Mouse (Mus musculus) cerebellum, adult 11 months (tissue): Measurements from ENCODE around the gene Aip.
"Not testable (repeated sequence)": the region's sequence is repeated elsewhere in the genome, so short reads cannot be mapped to it uniquely, and the experiment has no call there.

ENCODE experiments used
- DNase-seq: peaks from one replicate; pipeline ENCODE4 v3.0.0; 2022

The Aip gene

DNA sequence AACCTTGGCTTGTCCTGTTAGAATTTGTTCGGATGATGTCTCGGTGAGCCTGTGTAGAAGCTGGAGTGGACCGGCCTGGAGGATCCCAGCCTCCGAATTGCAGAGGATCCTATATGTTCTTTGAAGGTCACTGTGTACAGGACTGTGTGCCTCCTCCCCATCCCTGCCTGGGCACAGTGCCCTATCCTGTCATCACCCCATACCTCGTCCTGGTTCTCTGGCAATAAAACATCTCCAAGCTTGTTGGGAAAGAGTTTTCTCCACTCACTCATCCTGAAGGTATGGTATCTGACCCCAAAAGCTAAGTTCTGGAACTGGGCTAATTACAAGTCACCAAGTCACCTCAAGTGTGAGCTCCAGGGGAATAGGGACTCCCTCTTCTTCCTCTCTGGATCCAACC is 38.6 kb downstream of the Aip start:
- DNase-seq, result peak; percentile 6

GRCm38 (mm10) chr19:4086156-4086555 is 39.5 kb downstream of the Aip start:
- DNase-seq, result peak; percentile 6

DNA sequence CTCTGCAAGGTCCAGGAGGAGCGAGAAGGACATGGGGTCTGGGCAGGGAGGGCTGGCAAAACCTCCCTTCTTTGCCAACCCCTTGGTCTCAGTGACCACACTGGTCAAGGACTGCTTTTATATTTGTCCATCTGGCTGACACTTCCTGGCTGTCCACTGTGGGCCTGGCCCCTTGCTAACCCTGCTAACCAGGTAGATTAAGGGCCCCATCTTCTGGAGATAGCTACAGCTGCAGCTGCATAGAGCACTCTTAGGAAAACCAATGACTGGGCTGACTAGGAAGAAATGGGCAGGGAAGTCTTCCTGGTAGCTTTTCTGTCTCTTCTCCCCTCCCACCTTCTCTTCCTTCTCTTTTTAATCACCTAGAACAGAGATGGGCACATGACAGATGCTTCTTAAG is 40.7 kb downstream of the Aip start:
- no peak for DNase-seq

- DNase-seq, result no peak
These were observed 41.8 kb downstream of the Aip start for GRCm38 (mm10) chr19:4083826-4084225.

- no peak for DNase-seq
These were observed 42.3 kb downstream of the Aip start for GRCm38 (mm10) chr19:4083316-4083715.

- no peak for DNase-seq
These were observed 43.3 kb downstream of the Aip start for GRCm38 (mm10) chr19:4082219-4082965.

GRCm38 (mm10) chr19:4081394-4081793 is 44.3 kb downstream of the Aip start, which contains the start of gene Cabp2:
Cabp2 (plus strand) TSS chr19:4081578.
- no peak for DNase-seq

- DNase-seq, result peak; percentile 84
These were observed 45.1 kb downstream of the Aip start for GRCm38 (mm10) chr19:4080511-4081009.

GRCm38 (mm10) chr19:4079594-4079993 is 46.1 kb downstream of the Aip start:
- DNase-seq, result no peak

DNA sequence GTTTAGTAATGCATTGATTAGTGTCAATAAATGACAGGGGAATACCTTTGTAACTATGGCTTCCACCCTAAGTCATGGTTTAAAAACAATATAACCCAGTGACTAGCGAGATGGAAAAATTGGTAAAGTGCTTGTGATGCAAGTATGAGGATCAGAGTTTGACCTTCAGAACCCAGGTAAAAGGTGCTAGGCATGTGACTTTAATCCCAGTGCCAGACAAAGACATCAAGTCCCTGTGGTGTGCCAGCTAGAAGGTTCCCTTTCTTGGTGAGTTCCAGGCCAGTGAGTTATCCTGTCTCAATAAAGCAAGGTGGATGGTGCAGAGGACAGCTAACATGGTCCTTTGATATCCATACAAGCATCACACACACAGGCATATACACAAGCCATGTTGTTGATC is 50.1 kb downstream of the Aip start:
- no peak for DNase-seq

GRCm38 (mm10) chr19:4072706-4073424 is 52.8 kb downstream of the Aip start:
- no peak for DNase-seq

DNA sequence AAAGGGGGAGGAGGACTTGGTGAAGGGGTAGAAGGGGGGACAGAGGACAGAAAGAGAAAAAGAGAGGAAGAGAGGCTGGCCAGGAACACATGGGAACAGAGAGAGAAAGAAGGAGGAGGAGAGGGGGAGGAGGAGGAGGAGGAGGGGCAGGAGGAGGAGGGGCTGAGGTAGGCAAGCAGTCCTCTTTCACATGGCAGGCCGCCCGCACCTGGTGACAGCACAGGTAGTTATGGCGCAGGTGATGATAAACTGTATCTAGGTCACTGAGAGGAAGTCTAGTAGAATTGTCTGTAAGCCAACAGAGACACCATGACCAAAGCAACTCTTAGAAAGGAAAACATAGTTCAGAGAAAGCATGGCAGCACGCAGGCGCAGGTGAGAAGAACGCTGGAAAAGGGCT is 54.3 kb downstream of the Aip start:
- no peak for DNase-seq

DNA sequence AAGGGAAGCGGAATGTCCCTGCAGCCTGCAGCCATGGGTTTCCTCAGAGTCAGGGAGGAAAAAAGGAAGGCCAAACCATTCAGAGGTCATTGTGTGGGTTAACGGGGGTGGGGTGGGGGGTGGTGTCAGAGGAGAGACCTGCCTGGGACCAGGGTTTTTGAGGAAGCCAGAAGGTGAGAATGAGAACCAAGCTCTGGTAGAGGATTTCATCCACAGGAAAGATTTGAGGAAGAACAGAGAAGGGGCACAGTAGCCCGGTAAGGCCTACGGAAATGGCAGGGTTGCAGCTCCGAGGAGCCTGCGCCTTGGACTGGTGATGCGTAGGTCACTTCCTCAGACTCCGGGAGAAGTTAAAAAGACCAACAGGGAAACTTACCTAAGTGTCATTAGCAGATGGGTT is 54.9 kb downstream of the Aip start:
- no peak for DNase-seq

DNA sequence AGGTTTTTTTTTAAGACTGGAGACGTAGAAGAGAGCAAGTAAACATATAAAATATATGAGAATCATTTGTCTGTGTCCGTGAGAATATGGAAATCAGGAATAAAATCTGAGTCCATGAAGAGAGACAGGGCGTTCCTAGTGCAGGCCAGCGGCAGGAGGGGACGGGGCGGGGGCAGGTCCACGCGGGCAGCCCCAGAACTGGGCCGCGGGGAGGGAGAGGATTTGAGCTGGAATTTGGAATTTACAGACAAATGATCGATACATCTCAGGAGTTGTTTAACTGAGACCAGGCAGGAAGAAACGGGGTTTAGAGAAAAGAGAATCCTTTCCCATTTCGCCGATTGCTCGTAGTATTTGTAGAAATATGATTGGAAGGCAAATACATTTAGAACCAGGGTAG is 55.3 kb downstream of the Aip start:
- no peak for DNase-seq

DNA sequence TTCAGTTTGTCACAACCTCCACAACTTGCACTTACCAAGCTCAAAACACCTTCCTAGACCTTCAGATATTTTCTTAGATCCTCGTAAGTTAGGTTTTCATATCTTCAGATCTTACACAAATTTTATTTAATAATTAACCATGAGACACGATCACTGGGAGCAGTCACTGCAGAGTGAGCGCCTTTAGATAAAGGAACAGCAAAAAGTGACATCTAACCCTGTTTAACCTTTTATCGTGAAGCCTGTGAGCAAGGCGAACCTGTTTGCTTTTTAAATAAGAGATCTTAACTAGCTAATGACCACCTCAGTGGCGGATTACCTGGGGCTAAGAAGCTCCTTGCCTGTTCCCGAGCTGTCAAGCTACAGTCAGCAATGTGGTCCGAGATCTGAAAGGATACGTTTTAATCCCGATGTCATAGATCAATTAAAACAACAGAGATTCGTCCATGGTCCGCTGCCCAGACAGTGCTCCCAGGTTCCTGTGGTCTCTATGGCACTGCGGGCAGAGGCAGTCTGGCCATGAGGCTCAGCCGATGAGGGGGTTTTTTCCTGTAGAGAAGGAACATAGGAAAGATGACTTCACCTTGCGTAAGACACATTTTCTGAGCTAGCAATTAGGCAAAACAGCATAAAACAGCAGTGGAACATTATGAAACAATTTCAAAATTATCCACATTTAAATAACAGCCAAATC is 56.8 kb downstream of the Aip start:
- DNase-seq, result no peak

DNA sequence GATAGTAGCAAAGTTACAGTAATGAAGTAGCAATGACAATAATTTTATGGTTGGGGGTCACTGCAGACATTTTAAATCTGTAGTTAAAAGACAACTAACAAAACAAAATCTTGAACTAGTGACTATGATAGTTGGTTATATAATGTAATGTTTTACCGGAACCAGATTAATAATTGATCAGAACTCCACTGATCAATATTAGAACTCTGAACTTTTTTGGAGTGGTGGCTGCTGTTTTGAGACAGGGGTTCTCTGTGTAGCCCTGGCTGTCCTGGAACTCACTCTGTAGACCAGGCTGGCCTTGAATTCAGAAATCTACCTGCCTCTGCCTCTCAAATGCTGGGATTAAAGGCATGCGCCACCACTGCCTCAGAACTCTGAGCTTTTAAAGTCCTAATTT is 57.4 kb downstream of the Aip start:
- not testable (repeated sequence) for DNase-seq

- no peak for DNase-seq
These were observed 58.8 kb downstream of the Aip start for GRCm38 (mm10) chr19:4066877-4067276.

- DNase-seq, result no peak
These were observed 59.4 kb downstream of the Aip start for GRCm38 (mm10) chr19:4066280-4066679.

DNA sequence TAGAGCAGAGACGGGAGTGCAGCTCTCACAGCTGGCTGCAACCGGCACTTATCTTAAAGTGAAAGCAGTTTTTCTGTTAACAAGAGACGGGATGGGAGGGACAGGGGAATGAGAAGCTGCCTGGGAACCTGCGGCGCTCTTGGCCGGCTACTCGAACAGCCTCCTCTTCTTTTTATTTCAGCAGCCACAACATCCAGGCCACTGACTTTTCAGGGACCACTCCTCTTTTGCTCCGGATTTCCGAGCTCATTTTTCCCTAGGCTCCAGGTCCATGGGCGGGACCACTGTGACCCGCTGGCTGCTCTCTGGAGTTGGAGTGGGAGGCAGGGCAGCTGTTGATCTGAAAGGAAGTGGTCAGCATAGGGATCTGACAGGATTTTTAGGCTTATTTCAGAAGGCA is 61.2 kb downstream of the Aip start:
- DNase-seq, result not testable (repeated sequence)
